Mouse (Mus musculus): ENCODE measurements around the gene Utrn.

Utrn gene

DNA sequence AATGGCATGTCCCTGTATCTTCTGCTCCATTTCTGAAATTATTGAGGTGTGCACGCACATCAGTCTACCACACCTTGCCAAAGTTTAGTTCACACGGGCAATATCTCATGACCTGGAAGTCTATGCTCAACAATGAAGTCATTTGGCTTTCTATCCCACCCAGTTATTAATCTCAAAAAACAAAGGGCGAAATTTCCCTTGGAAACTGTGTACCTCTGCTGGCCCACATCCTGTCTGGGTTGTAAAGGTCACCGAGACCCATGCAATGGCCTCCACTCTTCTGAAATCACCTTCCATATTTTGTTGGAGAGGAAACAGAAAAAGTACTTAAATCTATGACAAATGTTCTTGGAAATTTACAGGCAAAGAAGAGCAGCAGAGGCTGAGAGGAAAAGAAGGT, 70.9 kb downstream of the Utrn start:
- no peak for DNase-seq (ENCODE audit: low spot score in 2 of 2)

DNA sequence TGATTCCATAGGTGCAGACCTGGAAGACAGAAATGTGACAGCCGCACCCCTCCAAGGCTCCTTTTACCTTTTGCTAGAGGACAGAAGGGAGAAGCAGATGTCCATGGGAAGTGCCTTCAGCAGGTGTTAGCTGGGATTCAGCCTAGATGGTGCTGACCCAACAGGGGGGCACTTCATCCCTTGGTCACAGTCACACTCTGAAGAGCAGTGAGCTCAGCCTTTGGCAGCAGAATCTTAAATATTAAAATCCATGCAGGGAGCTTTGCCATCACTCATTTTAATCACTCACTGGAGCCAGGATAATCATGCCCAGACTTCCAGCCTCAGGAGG, 72.7 kb downstream of the Utrn start:
- DNase-seq (ENCODE audit: low spot score in 2 of 2): no peak

DNA sequence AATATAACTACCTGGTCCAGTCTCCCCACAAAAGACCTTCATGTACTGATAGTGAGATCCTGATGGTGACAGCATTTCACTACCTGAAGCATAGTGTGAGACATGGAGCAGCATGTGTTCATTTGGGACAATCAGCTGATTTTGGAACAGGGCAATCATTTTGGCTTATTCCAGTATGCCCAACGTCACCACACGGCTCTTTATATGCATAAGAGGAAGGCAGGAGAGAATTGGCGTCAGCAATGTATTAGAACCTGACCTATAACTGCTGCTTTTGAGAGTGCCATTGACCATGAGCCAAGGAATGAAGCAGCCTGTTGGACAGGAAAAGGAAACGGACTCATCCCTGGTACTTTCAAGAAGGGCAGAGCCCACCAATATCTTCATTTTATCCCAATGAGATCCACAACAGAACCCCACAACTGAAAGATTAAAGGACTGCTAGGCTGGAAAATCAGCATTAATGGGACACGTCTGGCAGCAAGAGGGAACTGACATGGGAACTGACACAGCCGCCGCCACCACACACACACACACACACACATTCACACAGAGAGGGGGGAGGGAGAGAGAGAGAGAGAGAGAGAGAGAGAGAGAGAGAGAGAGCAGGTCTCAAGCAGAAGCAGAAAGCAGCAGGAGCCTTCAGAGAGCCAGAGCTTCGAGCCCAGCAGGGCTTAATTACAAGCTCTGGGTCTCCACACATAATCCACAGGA, 73.2 kb downstream of the Utrn start:
- no peak for DNase-seq (ENCODE audit: low spot score in 2 of 2)

DNA sequence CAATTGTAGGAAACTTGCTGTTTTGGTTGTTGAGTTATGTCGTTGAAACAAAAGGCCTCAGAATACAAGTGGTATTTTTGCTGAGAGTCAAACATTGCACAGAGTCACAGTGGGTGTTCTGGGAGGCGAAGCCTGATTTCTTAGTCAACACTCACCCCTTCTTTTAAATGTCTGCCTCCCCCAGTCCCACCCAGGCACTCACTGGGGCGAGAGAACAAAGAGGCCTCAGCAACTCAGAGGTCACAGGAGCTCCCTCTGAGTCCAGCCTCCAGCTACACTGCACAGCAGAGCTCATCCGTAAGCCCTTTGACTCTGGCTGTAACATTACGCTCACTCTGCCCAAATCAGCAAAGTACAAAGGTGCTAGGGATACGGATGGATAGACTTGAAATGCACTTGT, 77.1 kb downstream of the Utrn start:
- no peak for DNase-seq (ENCODE audit: low spot score in 2 of 2)

DNA sequence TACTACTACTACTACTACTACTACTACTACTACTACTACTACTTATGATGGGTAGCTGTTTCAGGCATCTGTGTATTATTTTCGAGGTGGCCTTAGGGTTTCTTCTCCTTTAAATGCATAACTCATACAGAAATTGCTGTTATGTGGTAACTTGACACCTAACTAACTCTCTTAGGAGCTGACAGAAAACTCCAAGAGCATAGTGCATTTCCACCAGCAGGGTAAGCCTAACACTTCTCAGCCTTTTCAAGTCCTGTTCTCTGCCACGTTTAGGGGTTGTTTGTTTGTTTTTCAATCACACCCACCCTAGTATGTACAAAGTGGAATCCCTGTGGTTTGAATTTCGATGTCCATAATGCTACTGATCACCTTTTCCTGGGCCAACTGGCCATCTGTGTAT, 78.3 kb downstream of the Utrn start:
- DNase-seq (ENCODE audit: low spot score in 2 of 2): no peak

DNA sequence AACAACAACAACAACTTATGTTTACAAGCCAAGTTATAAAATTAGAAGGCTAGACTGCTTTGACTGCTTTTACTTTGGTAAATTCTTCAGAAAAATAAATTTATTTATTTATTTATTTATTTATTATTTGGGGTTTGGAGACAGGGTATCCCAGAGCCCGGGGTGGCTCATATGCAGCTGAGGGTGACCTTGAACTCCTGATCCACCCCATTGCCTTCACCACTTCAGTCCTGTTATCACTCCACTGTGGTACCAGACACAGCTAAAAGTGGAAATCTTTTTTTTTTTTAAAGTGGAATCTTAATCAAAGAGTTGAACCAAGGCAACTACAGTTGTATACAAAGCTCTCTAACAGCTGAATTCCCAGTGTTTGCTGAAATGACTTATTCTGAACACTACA, 80.6 kb downstream of the Utrn start:
- DNase-seq (ENCODE audit: low spot score in 2 of 2): no peak

DNA sequence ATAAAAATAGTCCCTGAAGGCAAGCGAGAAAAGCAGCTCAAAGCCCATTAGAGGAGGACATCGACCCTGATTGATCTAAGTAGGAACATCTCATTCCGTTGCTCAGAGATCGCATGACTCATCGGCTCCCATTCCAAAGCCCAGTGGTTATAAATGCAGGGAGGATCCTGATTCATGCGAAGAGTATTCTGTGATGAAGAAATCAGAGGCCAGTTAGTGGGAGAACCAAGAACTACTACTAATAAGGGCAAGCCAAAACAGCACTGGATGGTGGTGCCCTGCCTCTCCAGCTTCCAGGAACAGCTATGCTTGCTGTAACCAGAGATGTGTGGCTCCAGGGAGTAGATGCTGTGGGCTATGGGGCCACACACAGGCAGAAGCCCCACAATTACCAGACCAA, 81.2 kb downstream of the Utrn start:
- DNase-seq (ENCODE audit: low spot score in 2 of 2): no peak

DNA sequence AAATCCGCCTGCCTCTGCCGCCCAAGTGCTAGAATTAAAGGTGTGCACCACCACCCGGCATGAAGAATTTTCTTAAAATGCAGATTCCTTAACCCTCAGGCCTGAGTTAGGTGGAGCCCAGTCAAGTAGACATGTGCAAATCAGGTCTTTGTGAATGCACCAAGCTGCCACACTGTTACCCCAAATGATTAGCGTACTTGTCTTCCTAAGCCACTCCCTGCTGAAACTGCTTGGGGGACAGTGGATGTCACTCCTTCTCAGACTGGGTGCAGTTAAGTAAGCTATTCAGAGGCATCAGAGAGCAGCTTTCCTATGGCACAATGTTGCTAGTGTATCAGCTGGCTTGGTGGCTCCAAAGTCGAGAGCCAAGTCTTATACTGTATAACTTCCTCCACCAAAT, 83.9 kb downstream of the Utrn start:
- DNase-seq (ENCODE audit: low spot score in 2 of 2): no peak

DNA sequence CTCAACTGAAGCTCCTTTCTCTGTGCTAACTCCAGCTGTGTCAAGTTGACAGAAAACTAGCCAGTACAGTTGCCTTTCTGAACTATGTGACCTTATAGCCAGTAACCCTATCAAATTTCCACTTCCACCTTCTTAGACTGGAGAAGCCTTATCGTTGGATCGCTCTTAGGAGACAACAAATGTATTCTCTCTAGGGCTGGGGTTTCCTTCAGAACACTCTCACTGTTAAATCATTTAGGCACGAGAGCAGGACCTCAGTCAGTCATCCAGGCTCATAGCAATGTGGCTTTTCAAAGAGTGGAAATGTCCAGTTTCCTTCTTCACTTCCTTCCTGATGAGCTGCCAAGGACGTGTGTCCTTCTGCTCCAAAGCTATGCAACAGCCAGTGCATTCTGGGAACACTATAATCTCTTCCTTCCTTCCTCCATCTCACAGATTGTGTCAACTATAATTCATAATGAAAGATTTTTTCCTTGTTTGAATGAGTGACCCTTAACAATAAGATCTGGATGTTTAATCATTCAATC, 87.7 kb downstream of the Utrn start:
- DNase-seq (ENCODE audit: low spot score in 2 of 2): no peak

DNA sequence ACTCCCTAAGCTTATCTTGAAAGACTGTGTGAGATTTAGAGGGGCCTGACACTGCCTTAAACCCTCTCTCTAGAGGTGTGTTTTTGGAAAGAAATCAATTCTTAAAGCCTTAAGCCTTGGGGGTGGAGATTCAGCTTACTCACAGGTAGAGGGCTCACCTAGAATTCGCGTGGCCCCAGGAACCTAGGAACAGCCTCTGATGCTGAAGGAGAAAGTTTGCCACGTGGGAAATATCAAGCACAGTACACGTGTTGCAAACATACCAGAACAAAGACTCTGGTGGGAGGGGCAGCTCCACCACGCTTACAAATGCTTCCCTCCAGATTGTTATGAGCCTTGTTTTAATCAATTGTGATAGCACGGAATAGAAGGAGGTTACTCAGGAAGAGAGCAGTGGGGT, 96.0 kb downstream of the Utrn start:
- DNase-seq (ENCODE audit: low spot score in 2 of 2): no peak

DNA sequence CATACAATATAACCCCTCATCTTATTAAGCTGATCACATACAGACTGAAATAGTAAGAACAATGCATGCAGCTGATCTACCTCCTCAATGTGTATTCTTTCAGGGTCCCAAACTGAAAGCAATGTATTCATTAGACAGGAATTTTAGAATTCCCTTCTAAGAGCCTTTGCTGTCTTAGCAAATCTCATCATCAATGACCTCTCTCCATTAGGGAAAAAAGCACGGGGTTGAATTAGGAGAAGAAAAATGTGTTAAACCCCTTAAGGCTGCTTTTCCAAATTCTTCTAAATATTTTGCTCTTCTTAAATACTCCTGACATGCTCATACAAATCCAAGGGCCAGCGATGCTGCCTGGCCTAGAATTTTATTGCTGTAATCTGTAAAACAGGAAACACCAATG, 97.7 kb downstream of the Utrn start:
- DNase-seq (ENCODE audit: low spot score in 2 of 2): no peak

DNA sequence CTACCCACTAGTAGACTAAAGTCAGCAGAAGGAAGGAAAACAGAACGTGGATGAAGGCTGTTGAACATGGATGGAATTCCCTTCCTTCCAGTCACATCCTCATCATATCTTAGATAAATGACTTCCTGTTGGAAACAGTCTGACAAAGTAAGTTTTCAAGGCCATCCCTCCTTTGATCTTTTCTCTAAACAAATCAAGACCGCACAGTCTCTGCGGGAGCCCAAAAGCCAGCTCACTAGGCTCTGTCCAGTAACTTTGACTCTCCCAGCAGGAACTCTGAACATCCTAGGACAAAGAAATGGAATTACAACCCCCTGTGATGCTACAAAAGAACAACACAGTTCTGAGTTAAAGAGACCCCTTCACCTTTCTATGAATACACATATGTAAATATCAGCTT, 106.5 kb downstream of the Utrn start:
- no peak for DNase-seq (ENCODE audit: low spot score in 2 of 2)

DNA sequence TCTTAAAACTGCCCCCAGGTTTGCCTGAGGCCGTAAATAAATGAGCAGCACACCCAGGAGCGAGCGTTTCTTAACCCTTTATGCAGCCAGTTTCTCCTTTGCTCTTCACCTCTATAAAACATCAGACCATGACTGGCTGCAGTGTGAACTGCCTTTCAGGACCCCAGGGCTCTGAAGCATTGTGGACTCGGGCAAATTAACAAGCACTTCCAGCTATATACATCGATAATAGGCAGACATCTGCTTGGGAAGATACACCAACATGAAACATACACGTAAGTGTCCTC, 110.5 kb downstream of the Utrn start:
- no peak for DNase-seq (ENCODE audit: low spot score in 2 of 2)

DNA sequence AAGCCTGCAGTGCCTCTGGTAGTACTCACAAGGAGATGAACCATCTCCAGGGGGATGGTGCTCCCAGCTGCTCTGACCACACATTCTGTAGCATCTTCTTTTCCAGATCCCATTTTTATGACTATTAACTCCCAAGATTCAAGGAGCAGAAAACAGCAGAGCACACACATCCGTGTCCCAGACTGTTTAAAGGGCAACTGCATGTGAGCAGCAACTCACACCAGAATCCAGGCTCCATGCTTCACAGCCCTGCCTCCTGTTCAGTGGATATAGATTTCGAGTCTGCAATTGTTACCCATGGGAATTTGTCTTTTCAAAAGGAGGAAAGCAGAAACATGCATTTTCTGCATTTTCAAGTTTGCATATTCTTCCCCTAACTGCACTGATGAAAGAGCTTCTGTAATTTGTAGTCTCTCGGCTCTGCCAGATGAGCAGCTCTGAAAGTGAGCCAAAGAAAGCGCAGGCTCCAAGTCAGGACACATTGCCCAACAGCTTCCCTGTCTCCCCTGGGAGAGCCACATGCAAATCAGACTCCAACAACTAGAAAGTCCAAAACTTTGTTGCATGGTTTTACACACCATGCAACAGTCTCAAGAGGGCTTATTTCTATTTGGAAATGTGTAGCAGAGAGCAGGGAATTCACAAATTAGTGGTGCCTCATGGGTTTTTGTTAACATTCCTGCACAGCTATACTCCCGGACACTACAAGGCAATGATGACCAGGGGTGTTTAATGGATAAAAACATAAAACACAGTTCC, 111.0 kb downstream of the Utrn start:
- DNase-seq (ENCODE audit: low spot score in 2 of 2): peak; percentile 60 to 62

DNA sequence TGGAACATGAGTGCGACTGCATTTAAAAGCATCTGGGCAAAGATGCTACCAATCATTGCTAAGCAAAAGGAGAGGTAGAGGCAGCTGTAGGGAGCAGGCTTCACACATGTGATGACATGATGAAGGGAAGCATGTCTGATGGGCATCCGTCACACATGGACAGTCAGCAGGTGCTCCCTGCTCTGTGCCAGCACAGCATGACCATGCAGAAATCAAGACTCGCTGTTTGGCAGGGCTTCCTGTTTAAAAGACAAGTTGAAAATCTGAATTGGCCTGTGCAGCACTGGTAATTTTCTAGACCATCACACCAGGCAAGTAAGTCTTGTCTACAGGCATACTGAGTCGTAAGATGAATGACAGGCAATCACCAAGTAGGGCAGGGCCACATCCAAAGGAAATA, 112.5 kb downstream of the Utrn start:
- DNase-seq (ENCODE audit: low spot score in 2 of 2): no peak

DNA sequence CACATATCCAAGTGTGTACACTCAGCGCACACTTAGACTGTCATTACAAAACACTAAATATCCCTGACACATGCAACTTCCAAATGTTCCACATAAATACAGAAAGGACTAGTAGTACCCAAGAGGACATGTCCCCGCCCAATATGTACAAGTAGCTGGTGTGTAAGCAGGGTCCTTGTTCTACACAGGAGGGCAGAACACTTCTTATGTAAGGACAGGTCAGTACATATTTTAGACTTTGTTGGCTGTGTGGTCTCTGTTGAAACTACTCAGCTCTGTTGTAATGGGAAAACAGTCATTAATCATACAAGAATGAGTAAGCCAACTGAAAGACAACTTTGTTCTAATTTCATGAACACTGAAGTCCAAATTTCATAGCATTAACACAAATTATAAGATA, 114.3 kb downstream of the Utrn start:
- no peak for DNase-seq (ENCODE audit: low spot score in 2 of 2)

DNA sequence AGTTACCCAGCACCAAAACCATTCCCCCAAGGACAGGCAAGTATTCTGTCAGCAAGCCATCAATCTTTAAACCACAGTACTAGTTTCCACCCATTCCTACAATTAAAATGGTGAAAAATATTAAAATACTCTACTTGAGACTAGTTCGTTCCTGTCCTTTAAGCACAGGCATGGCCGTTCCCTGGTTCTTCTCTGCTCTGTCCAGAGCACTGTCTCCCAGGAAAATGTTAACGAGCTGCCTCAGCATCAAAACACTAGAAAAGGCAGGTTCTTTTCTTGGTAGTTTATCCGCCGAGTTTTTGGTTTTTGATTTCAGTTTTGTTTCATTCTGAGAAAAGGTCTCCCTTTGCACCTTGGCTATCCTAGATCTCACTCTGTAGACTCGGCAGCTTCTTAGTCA, 115.0 kb downstream of the Utrn start:
- DNase-seq (ENCODE audit: low spot score in 2 of 2): no peak

DNA sequence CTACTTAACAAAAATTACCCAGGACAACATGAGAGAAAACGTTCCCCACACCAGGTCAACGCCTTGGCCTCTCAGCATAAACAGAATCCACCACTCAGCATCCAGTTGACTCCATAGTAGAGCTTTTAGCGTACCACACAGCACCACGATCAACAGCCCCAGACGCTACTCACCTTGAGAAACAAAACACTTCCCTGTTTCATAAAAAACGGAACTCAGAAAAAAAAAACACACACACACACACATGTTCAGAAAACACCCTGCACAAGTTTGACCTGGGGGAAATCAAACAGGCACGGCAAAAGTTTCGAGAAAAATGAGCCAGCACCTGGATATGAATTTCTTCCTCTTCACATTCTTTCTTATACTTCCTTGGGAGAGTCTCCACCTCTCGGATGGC, 125.4 kb downstream of the Utrn start:
- no peak for DNase-seq (ENCODE audit: low spot score in 2 of 2)

DNA sequence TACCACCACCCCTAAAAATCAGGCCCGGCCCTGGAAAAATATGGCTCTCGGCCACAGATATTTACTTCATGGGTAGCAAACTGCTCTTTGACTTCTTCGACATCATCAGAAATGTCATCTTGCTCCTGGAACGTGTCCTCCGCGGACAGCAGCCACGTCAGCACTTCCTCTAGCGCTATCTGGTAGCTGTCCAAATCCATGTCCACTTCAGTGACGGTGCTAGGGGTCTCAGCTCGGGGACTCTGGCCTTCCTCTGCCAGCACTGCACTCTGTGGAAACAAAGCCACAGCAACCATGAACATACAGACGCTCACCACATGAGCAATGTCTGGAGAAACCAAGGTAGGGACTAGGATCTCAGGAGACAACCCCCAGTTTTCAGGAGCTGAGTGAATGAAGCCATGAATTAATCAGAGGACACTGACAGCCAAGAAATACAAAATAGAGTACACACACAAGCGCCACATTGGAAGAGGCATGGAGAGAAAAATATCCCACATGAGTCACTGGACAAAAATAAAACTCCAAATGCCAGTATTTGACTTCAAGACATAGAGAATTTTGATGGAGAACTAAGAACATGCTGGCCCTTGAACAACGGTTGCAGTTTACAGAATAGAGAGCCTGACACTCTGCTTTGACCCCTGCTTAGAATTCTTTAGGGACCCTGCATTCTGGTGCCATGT, 129.7 kb downstream of the Utrn start:
- DNase-seq (ENCODE audit: low spot score in 2 of 2): no peak

DNA sequence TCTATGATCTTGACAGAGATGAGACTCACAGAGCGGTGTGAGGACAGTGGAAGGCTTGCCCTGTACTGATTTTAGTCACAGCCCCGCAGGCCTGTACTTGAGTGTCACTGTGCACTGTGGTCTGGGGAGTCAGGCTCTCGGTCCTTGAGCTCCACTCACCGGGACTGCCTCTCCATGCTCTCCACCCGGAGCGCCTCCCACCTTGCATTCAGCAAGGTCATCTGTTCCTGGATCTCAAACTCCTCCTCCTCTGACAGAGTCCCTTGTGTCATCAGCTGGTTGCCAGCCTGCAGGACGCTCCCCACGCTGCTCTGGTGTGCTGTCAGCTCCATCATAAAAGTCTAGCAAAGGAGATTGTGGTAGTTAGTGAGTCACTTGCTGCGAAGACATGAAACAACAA, 131.2 kb downstream of the Utrn start:
- DNase-seq (ENCODE audit: low spot score in 2 of 2): no peak

DNA sequence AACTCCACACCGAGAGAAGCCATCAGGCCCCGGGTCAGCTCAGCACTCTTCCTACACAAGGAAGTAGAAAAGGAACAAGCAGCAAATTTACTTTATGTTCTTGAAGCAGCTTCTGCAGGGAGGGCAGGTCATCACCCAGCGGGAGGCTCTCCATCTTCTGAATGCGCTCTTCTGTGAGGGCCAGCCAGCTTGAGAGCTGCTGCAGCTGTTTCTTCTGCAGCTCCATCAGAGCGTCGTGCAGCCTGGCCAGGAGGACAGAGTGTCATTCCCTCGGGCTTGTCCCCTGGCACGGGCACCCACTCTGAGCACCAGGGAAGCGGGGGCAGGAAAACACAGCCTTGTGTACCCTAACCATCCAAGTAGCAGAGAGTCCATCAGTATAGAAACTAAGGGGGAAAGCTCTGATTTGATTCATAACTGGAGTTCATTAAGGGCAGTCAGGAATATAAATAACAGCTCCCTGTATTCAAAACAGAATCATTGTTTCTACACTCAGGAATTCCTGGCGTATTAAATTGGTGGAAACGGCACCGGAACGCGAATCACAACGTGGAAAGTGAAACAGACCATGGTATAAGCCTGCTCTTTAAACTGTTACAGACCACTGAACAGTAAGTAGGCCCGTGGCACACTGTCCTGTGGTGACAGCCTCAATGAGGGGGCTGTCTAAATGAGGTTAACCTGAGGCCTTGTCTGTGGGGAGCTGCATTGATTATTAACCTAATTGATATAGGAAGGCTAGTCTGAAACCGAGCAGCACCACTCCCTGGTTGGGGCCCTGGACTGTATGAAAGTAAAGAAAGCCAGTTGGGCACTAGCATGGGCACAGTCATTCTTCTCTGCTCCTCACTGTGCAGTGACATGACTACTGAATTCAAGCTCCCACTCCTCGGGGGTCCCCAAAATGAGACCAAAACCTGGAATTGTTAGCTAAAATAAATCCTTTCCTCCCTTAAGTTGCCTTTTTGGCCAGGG, 132.0 kb downstream of the Utrn start:
- DNase-seq (ENCODE audit: low spot score in 2 of 2): no peak

DNA sequence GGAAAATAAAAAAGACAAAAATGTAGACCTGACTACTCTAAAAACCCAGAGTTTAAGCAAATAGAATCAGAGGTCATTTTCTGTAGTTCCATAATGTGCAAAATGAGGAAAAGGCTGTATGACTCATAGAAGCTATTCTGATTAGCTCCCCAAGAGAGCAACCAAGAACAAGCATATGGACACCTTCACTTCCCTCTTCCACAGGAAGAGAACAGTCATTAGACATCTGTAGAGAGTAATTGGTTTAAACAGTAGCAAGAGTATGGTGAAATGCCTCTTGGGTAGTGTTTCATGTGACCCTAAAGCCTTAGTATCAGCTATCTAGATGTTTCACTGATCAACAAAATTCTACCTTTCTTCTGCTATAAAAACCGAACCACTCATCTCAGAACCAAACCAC, 133.5 kb downstream of the Utrn start:
- DNase-seq (ENCODE audit: low spot score in 2 of 2): no peak

Measured in right cerebral cortex, postnatal 10 days (tissue).